Mouse (Mus musculus): ENCODE data around the gene Senp1. TPM values are rescaled to one million over a fixed set of nuclear protein-coding genes. Genes with fewer than 3 reads are reported as not detected.
A peak's percentile ranks its signal among the peaks of the same experiment; 100 is the strongest.

Gene Senp1
- polyA plus RNA-seq, 1 experiment = 10.4 TPM

DNA sequence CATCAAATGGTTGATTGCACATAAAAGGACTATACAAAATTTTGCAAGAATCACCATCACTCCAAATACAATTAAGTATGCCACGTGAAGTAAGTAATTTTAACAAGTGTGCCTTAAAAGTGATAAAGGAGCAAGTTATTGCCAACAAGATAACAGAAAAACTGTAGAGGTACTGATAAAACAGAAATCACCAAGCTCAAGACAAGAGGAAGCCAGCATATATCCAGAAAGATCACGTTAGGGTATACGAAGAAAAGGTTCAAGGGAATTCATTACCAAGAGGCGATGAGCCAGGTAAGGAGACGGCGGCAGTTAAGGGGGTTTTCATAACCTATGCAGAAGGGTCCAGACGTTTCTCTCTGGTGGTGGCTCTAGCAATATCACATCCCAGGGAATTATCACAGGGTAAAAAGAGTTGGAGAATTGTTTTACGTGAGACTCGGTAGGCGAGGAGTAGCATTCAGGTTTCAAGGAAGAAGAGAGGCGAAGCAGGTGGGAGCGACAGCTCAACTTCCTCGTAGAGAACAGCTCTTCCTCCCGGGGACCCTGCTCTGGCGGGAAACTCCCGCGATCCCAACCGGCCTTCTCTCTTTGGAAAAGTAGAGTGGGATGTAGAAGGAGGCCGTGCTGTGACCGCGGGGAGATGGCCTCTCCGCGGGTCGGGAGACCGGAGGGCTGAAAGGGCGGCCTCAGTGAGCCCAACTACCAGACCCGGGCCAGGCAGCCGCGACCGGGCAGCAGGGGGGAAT is 998 bp downstream of the Senp1 start, which contains the start of gene Pfkm:
TSS of gene Pfkm (plus strand) at position 218 of the 749 bp plus-strand sequence.
- peak within 1 kb of the TSS; percentile 54 for H3ac ChIP-seq (ENCODE audit: control insufficient read depth, insufficient read length)
- TF ChIP-seq USF1 (IDR thresholded peaks at IDR 0.05; ENCODE audit: low read depth) (no peak), REST (IDR thresholded peaks at IDR 0.05; ENCODE audit: insufficient read depth, insufficient read length) (no peak), E2F4 (IDR thresholded peaks at IDR 0.05; ENCODE audit: insufficient read depth) (no peak), CEBPB (IDR thresholded peaks at IDR 0.05; ENCODE audit: insufficient read depth, poor library complexity, severe bottlenecking) (no peak), MYOG (IDR thresholded peaks at IDR 0.05; ENCODE audit: control insufficient read depth in 1 of 3, insufficient read depth in 1 of 3, insufficient read length in 2 of 3, low read depth in 2 of 3) (no peak), POLR2AphosphoS2 (IDR thresholded peaks at IDR 0.05; ENCODE audit: insufficient read length, low read depth) (no peak), TCF12 (IDR thresholded peaks at IDR 0.05; ENCODE audit: insufficient read depth, poor library complexity, severe bottlenecking) (no peak), TCF3 (IDR thresholded peaks at IDR 0.05; ENCODE audit: insufficient read length, low read depth) (no peak), POLR2A (IDR thresholded peaks at IDR 0.05; ENCODE audit: insufficient read length, low read depth) (no peak), MYOD1 (IDR thresholded peaks at IDR 0.05; ENCODE audit: control insufficient read depth in 1 of 3, insufficient read length in 2 of 3, low read depth in 2 of 3) (no peak), MAX (IDR thresholded peaks at IDR 0.05; ENCODE audit: low read depth) (no peak), SRF (IDR thresholded peaks at IDR 0.05; ENCODE audit: control insufficient read depth, insufficient read length, low read depth) (no peak)
- H3K79me2 ChIP-seq (ENCODE audit: control insufficient read depth, insufficient read depth) = peaks cover 52% of the 10 kb centered on the region
- H3K36me3 ChIP-seq (ENCODE audit: control insufficient read depth, insufficient read depth) = peaks cover 12% of the 10 kb centered on the region
- peak within 1 kb of the TSS; percentile 67 for H3K4me3 ChIP-seq
- H3K4me2 ChIP-seq (ENCODE audit: low read depth) = peak within 1 kb of the TSS; percentile 90
- no peaks in the 10 kb centered on the region for H3K27me3 ChIP-seq (ENCODE audit: control insufficient read depth, insufficient read depth, insufficient read length)

DNA sequence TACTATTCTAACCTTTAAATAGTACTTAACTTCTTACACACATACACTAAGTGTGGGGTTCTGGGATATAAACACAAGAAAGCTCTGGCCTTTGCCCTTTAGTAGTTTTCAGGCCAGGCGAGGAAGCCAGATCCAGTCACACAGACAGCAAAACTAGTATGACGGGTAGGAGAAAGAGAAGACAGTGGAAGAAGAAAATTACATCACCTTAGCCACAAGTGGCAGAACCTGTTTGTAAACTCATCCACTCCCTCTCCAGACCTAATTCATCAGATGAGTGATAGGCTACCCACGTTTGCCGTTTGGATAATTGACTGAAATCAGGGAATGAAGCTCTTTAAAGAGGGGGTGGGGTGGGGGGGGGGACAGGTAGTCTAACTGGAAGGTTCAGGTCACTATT is 1.7 kb downstream of the Senp1 start:
- Histone ChIP-seq H3K4me2 (ENCODE audit: low read depth) (peak overlapping the region; percentile 90), H3K79me2 (ENCODE audit: control insufficient read depth, insufficient read depth) (peaks cover 55% of the 10 kb centered on the region), H3K36me3 (ENCODE audit: control insufficient read depth, insufficient read depth) (peaks cover 15% of the 10 kb centered on the region), H3K4me3 (peak overlapping the region; percentile 67), H3ac (ENCODE audit: control insufficient read depth, insufficient read length) (no peak overlapping the region), H3K27me3 (ENCODE audit: control insufficient read depth, insufficient read depth, insufficient read length) (no peaks in the 10 kb centered on the region)
- TF ChIP-seq TCF12 (IDR thresholded peaks at IDR 0.05; ENCODE audit: insufficient read depth, poor library complexity, severe bottlenecking) = no peak
- no peak for TF ChIP-seq SRF (IDR thresholded peaks at IDR 0.05; ENCODE audit: control insufficient read depth, insufficient read length, low read depth)
- TF ChIP-seq REST (IDR thresholded peaks at IDR 0.05; ENCODE audit: insufficient read depth, insufficient read length) = no peak
- no peak for TF ChIP-seq TCF3 (IDR thresholded peaks at IDR 0.05; ENCODE audit: insufficient read length, low read depth)
- no peak for TF ChIP-seq CEBPB (IDR thresholded peaks at IDR 0.05; ENCODE audit: insufficient read depth, poor library complexity, severe bottlenecking)
- TF ChIP-seq USF1 (IDR thresholded peaks at IDR 0.05; ENCODE audit: low read depth) = no peak
- no peak for TF ChIP-seq MYOG (IDR thresholded peaks at IDR 0.05; ENCODE audit: control insufficient read depth in 1 of 3, insufficient read depth in 1 of 3, insufficient read length in 2 of 3, low read depth in 2 of 3)
- TF ChIP-seq MAX (IDR thresholded peaks at IDR 0.05; ENCODE audit: low read depth) = no peak
- no peak for TF ChIP-seq POLR2AphosphoS2 (IDR thresholded peaks at IDR 0.05; ENCODE audit: insufficient read length, low read depth)
- no peak for TF ChIP-seq E2F4 (IDR thresholded peaks at IDR 0.05; ENCODE audit: insufficient read depth)
- no peak for TF ChIP-seq POLR2A (IDR thresholded peaks at IDR 0.05; ENCODE audit: insufficient read length, low read depth)
- no peak for TF ChIP-seq MYOD1 (IDR thresholded peaks at IDR 0.05; ENCODE audit: control insufficient read depth in 1 of 3, insufficient read length in 2 of 3, low read depth in 2 of 3)

DNA sequence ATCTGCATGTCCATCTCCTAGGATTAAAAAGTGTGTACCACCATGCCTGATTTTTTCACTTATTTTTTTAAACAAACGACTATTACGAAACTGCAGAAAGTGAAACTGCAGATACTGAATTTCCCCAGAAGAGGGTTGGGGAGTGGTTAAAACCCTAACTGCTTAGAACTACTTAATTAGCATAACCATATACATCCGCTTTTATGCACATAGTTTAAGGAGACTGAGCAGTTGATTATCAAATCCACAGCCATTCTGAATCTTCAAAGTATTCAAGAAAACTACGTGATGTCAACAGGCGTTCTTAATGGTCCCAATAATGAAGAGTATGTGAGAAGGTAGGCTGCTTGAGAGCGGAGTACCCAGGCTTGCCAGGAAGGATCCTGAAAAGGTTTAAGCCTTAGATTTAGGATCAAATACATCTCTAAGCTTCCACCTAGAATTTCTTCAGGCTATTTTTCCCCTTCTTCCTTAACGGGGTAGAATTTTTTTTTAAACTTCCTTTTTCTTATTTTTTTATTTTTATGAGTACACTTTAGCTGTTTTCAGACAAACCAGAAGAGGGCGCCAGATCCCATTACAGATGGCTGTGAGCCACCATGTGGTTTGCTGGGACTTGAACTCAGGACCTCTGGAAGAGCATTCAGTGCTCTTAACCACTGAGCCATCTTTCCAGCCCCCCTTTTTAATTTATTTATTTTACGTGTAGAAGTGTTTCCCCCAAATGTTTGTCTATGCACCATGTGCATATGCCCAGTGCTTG is 3.9 kb downstream of the Senp1 start:
- no peak overlapping the region for H3K4me3 ChIP-seq
- H3K27me3 ChIP-seq (ENCODE audit: control insufficient read depth, insufficient read depth, insufficient read length) = no peaks in the 10 kb centered on the region
- H3ac ChIP-seq (ENCODE audit: control insufficient read depth, insufficient read length) = no peak overlapping the region
- H3K4me2 ChIP-seq (ENCODE audit: low read depth) = no peak overlapping the region
- peaks cover 55% of the 10 kb centered on the region for H3K79me2 ChIP-seq (ENCODE audit: control insufficient read depth, insufficient read depth)
- no peak for TF ChIP-seq USF1 (IDR thresholded peaks at IDR 0.05; ENCODE audit: low read depth)
- TF ChIP-seq TCF3 (IDR thresholded peaks at IDR 0.05; ENCODE audit: insufficient read length, low read depth) = no peak
- no peak for TF ChIP-seq MAX (IDR thresholded peaks at IDR 0.05; ENCODE audit: low read depth)
- TF ChIP-seq TCF12 (IDR thresholded peaks at IDR 0.05; ENCODE audit: insufficient read depth, poor library complexity, severe bottlenecking) = no peak
- TF ChIP-seq POLR2A (IDR thresholded peaks at IDR 0.05; ENCODE audit: insufficient read length, low read depth) = no peak
- no peak for TF ChIP-seq SRF (IDR thresholded peaks at IDR 0.05; ENCODE audit: control insufficient read depth, insufficient read length, low read depth)
- TF ChIP-seq REST (IDR thresholded peaks at IDR 0.05; ENCODE audit: insufficient read depth, insufficient read length) = no peak
- H3K36me3 ChIP-seq (ENCODE audit: control insufficient read depth, insufficient read depth) = peaks cover 26% of the 10 kb centered on the region

DNA sequence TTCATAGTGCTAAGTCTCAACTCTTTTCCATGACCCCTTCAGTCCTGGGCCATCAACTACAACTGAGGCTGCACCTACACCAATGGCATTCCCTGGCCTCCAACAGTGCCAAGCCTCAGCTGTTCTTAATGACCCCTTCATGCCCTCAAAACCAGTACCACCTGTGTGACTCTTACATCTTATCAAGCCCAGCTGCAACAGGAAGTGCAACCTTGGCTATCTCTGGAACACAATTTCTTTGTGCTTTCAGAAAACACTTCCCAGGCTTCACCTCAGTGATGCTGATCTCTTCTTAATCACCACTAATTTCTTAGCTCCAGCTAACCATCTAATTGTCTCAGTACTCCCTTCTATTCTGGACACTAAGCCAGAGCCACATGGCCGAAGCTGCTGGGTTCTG is 4.7 kb downstream of the Senp1 start:
- Histone ChIP-seq H3ac (ENCODE audit: control insufficient read depth, insufficient read length) (no peak overlapping the region), H3K4me3 (no peak overlapping the region), H3K79me2 (ENCODE audit: control insufficient read depth, insufficient read depth) (peaks cover 55% of the 10 kb centered on the region), H3K4me2 (ENCODE audit: low read depth) (no peak overlapping the region), H3K36me3 (ENCODE audit: control insufficient read depth, insufficient read depth) (peaks cover 29% of the 10 kb centered on the region), H3K27me3 (ENCODE audit: control insufficient read depth, insufficient read depth, insufficient read length) (no peaks in the 10 kb centered on the region)
- TF ChIP-seq POLR2AphosphoS2 (IDR thresholded peaks at IDR 0.05; ENCODE audit: insufficient read length, low read depth) (no peak), MYOD1 (IDR thresholded peaks at IDR 0.05; ENCODE audit: control insufficient read depth in 1 of 3, insufficient read length in 2 of 3, low read depth in 2 of 3) (no peak), CEBPB (IDR thresholded peaks at IDR 0.05; ENCODE audit: insufficient read depth, poor library complexity, severe bottlenecking) (no peak)

All from myocyte (in vitro differentiated cells).